Mouse (Mus musculus): ENCODE measurements around the gene Mapk1ip1l.

The Mapk1ip1l gene

GRCm38 (mm10) chr14:47297785-47298407 lies at the start of gene Mapk1ip1l:
Mapk1ip1l (plus strand) TSS chr14:47298266.
- 0% methylated on average over 34 of the region's 34 CpGs for WGBS

DNA sequence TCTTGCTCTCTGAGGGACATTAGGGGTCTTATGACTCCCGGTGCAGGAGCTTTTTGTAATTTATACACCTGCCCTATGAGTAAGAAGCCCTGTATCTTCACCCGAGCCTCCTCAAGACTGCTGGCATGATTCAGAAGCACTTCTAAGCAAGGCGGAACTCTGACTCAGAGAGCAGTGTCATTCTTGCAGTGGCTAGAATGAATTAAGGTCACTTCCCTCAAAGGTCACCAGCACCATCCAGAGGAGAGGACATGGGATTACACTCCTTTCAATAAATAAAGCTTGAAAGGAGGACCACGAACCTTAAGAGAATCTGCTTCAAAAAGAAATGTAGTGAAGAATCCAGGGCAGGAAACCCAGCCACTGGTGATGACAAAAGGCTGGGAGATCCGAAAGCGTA lies 48.2 kb upstream of the Mapk1ip1l start:
- WGBS = 77% methylated on average over 6 of the region's 6 CpGs

DNA sequence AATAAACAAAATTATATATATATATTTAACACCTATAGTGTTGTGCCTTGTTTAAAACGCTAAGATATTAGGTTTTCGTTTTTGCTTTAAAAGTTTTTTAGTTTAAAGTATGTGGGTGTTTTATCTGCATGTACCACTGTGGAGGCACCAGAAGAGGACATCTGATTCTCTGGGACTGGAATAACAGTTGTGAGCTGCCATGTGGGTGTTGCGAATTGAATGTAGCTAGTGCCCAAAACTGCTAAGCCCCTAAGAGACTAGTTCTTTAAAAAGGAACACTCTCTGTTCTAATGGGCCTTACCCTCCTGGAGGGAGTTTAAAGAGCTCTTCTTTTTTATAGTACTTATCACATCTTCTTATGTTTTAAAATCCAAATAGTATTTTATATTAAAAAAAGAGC lies 33.2 kb upstream of the Mapk1ip1l start:
- WGBS = 60% methylated on average over 3 of the region's 3 CpGs

GRCm38 (mm10) chr14:47265829-47266228 lies 32.2 kb upstream of the Mapk1ip1l start:
- WGBS = 66% methylated on average over 8 of the region's 8 CpGs

- WGBS = 95% methylated on average over 4 of the region's 4 CpGs
Observed at GRCm38 (mm10) chr14:47269056-47269455, 29.0 kb upstream of the Mapk1ip1l start.

DNA sequence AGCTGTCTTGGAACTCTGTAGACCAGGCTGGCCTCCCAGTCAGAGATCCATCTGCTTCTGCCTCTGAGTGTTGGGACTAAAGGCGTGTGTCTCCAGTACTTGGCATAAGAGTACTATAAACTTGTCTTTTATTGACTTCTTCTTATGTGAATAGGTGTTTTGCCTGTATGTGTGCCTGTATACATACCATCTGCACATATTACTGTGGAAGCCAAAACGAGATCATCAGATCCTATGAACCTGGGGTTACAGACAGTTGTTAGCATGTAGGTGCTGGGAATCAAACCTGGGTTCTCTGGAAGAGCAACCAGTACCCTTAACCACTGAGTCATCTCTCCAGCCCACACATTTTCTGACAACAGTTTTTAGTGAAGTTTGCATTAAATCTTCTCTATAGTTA lies 28.4 kb upstream of the Mapk1ip1l start:
- WGBS = 99% methylated on average over 2 of the region's 2 CpGs

- 77% methylated on average over 3 of the region's 3 CpGs for WGBS
Observed at GRCm38 (mm10) chr14:47273751-47274150, 24.3 kb upstream of the Mapk1ip1l start.

DNA sequence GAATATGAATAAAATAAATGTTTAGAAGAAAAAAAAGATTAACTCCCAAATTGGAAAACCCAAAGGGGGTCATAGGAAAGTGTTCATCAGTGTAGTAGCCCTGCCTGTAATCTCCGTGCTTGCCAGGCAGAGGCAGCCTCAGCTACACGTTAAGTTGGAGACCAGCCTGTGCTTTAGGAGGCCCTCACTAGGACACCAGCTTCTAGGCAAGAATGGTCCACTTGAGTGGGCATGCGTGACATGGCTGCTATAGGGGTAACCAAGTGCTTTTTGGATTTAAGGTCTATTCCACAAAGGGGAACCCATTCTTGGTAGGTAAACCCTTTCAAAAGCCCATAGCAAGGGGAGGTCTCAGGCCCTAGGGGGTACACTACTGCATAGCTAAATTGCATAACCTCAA lies 22.6 kb upstream of the Mapk1ip1l start:
- 34% methylated on average over 3 of the region's 3 CpGs for WGBS

DNA sequence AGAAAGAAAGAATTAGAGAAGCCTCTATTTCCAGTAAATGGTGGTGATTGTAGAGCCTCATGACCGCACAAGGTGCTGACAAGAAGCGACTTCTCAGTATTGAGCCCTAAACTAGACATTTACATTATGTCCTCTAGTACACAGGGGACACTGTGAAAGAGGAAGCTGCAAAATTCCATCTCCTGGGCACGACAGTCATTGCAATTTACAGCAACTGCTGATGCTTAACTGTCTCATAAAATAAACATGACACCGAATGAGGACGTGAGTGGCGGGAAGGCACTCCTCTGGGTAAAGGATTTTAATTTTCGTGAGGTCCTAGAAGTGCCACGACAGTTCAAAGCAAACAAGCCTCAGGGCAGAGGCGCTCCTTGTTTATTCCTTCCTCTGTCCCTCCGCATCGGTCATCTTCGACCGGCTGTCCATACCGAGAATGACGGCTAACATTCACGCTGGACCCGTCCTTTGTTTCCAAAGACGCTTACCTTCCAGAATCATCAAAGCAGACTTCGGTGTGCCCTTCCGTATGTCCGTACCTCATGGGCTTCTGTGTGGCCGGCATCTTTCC lies 21.9 kb upstream of the Mapk1ip1l start:
- WGBS = 2% methylated on average over 22 of the region's 22 CpGs

GRCm38 (mm10) chr14:47276637-47277393 lies 21.3 kb upstream of the Mapk1ip1l start, which contains the start of the genes Wdhd1 and Socs4:
Wdhd1 (minus strand) TSS chr14:47276857.
Socs4 (plus strand) TSS chr14:47276931.
- WGBS = under 1% methylated on average over 76 of the region's 77 CpGs

- WGBS = 83% methylated on average over 2 of the region's 2 CpGs
Observed at GRCm38 (mm10) chr14:47279058-47279457, 19.0 kb upstream of the Mapk1ip1l start.

- 97% methylated on average over 4 of the region's 4 CpGs for WGBS
Observed at GRCm38 (mm10) chr14:47281535-47281934, 16.5 kb upstream of the Mapk1ip1l start.

DNA sequence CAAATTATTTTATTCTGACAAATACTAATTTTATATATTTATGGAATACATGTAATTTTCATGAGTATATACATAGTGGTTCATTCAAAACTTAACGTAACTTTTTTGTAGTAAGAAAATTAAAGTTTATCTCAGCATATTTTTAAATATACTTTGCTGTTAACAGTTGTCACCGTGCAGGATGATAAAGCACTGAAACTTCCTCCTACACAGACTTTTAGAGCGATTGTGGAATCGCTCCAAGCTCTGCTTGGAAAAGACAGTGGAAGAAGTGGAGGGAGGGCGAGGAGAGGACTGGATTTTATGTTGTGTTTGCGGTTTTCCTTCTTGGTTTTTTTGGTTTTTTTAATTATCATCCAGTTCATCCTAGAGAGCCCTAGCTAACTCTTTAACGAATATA lies 14.5 kb upstream of the Mapk1ip1l start:
- WGBS = 44% methylated on average over 7 of the region's 7 CpGs

- WGBS = 97% methylated on average over 2 of the region's 2 CpGs
Observed at GRCm38 (mm10) chr14:47285271-47285670, 12.8 kb upstream of the Mapk1ip1l start.

- WGBS = 83% methylated on average over 1 of the region's 1 CpGs
Observed at GRCm38 (mm10) chr14:47286215-47286614, 11.9 kb upstream of the Mapk1ip1l start.

DNA sequence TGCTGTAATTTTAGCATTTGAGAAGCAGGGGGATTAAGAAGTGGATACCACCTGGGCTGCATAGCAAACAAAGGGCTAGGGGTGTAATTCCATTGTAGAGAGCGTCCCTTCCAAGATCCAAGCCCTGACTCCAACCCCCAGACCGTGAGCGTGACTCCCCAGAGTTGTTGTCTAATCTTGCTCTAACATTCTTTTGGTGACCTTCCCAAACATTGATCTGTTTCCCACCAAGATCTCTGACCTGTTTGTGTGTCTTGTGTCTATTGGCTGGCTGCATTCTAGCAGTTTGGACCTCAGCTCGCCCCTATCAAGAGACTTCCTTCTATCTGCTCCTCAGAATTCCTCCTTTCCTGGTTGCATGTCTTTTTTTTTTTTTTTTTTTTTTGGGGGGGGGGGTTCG lies 11.0 kb upstream of the Mapk1ip1l start:
- WGBS = 94% methylated on average over 5 of the region's 5 CpGs

DNA sequence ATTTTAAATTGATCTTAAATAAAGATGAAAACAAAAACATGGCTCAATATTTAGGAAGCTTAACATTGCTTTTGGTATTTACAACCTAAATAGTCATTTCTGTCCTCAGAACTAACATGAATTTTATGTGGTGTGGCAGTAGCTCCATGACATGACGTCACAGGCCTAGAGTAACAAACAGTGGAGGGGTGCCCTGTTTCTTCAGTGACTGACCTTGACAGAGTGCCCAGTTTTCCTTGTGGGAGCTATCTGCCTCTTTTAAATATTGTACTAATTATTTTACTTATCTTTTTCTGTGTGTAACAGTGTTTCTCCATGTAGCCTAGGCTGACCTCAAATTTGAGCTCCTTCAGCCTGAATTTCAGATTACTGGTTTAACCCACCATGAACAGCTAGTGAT lies 6.3 kb upstream of the Mapk1ip1l start:
- 70% methylated on average over 1 of the region's 1 CpGs for WGBS

- WGBS = 51% methylated on average over 4 of the region's 4 CpGs
Observed at GRCm38 (mm10) chr14:47294136-47294535, 3.9 kb upstream of the Mapk1ip1l start.

DNA sequence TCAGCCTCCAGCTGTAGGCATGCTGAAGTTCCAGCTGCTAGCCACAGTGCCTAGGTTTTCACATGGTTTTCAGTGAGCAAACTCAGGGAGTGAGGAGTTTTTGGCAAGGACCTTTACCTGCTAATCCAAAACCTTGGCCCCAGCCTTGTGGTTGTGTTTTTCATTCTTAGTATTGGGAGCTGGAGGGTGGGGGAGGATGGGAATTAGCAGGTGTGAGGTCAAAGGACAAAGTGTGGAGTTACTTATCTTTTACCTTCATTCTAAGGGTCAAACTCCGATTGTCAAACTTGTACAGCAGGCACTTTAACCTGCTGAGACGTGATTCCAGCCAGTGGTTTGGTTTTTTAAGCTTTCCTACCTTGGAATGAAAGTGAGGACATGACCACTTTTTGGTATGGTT lies 1.8 kb upstream of the Mapk1ip1l start:
- 78% methylated on average over 2 of the region's 2 CpGs for WGBS

GRCm38 (mm10) chr14:47298408-47298792 lies 334 bp downstream of the Mapk1ip1l start:
- WGBS = under 1% methylated on average over 38 of the region's 38 CpGs

DNA sequence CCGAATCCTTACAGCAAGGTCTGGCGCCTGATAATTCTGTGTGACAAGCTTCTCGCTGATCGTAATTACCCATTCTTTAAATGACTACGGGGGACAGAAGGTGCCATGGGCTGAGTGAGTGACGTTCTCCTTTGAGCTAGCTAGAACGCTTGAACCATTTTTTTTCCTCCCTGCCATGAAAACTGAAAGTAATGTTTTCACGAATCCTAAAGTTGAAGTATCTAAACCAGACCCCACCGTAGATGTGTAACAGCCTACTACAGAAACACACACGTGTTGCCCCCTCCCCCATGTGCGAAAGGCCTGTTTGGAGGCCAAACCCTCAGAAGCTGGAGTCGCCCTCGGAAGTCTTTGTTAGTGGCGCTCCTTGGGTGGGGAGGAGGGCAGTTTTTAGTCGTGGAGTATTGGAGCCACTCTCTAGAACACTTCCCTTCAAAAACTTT lies 774 bp downstream of the Mapk1ip1l start:
- WGBS = under 1% methylated on average over 15 of the region's 15 CpGs

GRCm38 (mm10) chr14:47302885-47303680 lies 5.0 kb downstream of the Mapk1ip1l start:
- 73% methylated on average over 14 of the region's 14 CpGs for WGBS

All from cerebral cortex, adult 2 months (tissue).